Mouse (Mus musculus): ENCODE results near the gene Coq7. TPM values are rescaled to one million over a fixed set of nuclear protein-coding genes. Genes with fewer than 3 reads are reported as not detected.

Gene Coq7
- polyA plus RNA-seq, 1 experiment: 29.0 TPM

GRCm38 (mm10) chr7:118508556-118508955 is 24.6 kb downstream of the Coq7 start:
- Histone ChIP-seq H3K36me3 (ENCODE audit: control insufficient read depth, insufficient read depth, low read length, poor library complexity, severe bottlenecking) (no peaks in the 10 kb centered on the region), H3K27ac (ENCODE audit: insufficient read depth, low read length) (no peak overlapping the region), H3K27me3 (ENCODE audit: control insufficient read depth, insufficient read depth, low read length, poor library complexity, severe bottlenecking) (no peaks in the 10 kb centered on the region), H3K4me1 (ENCODE audit: control insufficient read depth, insufficient read depth, low read length) (no peaks in the 10 kb centered on the region), H3K4me3 (ENCODE audit: low read depth, low read length) (no peak overlapping the region), H3K9me3 (replicated peaks; ENCODE audit: control insufficient read depth, insufficient read depth, low read length, poor library complexity, severe bottlenecking) (no peaks in the 10 kb centered on the region), H3K9ac (ENCODE audit: low read depth, poor library complexity, severe bottlenecking) (no peak overlapping the region)
- no peak for TF ChIP-seq CTCF (IDR thresholded peaks at IDR 0.05; ENCODE audit: low read depth, low read length)
- TF ChIP-seq POLR2A (IDR thresholded peaks at IDR 0.05; ENCODE audit: insufficient read depth, low read length): no peak
- TF ChIP-seq EP300 (IDR thresholded peaks at IDR 0.05; ENCODE audit: insufficient read depth, low read depth, low read length): no peak

- no peak overlapping the region for H3K9ac ChIP-seq (ENCODE audit: low read depth, poor library complexity, severe bottlenecking)
- H3K27me3 ChIP-seq (ENCODE audit: control insufficient read depth, insufficient read depth, low read length, poor library complexity, severe bottlenecking): no peaks in the 10 kb centered on the region
- TF ChIP-seq CTCF (IDR thresholded peaks at IDR 0.05; ENCODE audit: low read depth, low read length): no peak
- TF ChIP-seq EP300 (IDR thresholded peaks at IDR 0.05; ENCODE audit: insufficient read depth, low read depth, low read length): no peak
- TF ChIP-seq POLR2A (IDR thresholded peaks at IDR 0.05; ENCODE audit: insufficient read depth, low read length): no peak
- H3K36me3 ChIP-seq (ENCODE audit: control insufficient read depth, insufficient read depth, low read length, poor library complexity, severe bottlenecking): no peaks in the 10 kb centered on the region
- H3K4me3 ChIP-seq (ENCODE audit: low read depth, low read length): no peak overlapping the region
- H3K4me1 ChIP-seq (ENCODE audit: control insufficient read depth, insufficient read depth, low read length): no peaks in the 10 kb centered on the region
- no peaks in the 10 kb centered on the region for H3K9me3 ChIP-seq (replicated peaks; ENCODE audit: control insufficient read depth, insufficient read depth, low read length, poor library complexity, severe bottlenecking)
- no peak overlapping the region for H3K27ac ChIP-seq (ENCODE audit: insufficient read depth, low read length)
Observed at GRCm38 (mm10) chr7:118503844-118504243, 29.3 kb downstream of the Coq7 start.

GRCm38 (mm10) chr7:118502333-118502732 is 30.8 kb downstream of the Coq7 start:
- Histone ChIP-seq H3K27me3 (ENCODE audit: control insufficient read depth, insufficient read depth, low read length, poor library complexity, severe bottlenecking) (no peaks in the 10 kb centered on the region), H3K4me3 (ENCODE audit: low read depth, low read length) (no peak overlapping the region), H3K4me1 (ENCODE audit: control insufficient read depth, insufficient read depth, low read length) (no peaks in the 10 kb centered on the region), H3K27ac (ENCODE audit: insufficient read depth, low read length) (no peak overlapping the region), H3K9me3 (replicated peaks; ENCODE audit: control insufficient read depth, insufficient read depth, low read length, poor library complexity, severe bottlenecking) (no peaks in the 10 kb centered on the region; the same call in 1 of the 2 replicates), H3K36me3 (ENCODE audit: control insufficient read depth, insufficient read depth, low read length, poor library complexity, severe bottlenecking) (no peaks in the 10 kb centered on the region), H3K9ac (ENCODE audit: low read depth, poor library complexity, severe bottlenecking) (no peak overlapping the region)
- TF ChIP-seq EP300 (IDR thresholded peaks at IDR 0.05; ENCODE audit: insufficient read depth, low read depth, low read length): no peak
- TF ChIP-seq CTCF (IDR thresholded peaks at IDR 0.05; ENCODE audit: low read depth, low read length): no peak
- no peak for TF ChIP-seq POLR2A (IDR thresholded peaks at IDR 0.05; ENCODE audit: insufficient read depth, low read length)

- Histone ChIP-seq H3K27me3 (ENCODE audit: control insufficient read depth, insufficient read depth, low read length, poor library complexity, severe bottlenecking) (no peaks in the 10 kb centered on the region), H3K4me3 (ENCODE audit: low read depth, low read length) (no peak overlapping the region), H3K36me3 (ENCODE audit: control insufficient read depth, insufficient read depth, low read length, poor library complexity, severe bottlenecking) (no peaks in the 10 kb centered on the region), H3K4me1 (ENCODE audit: control insufficient read depth, insufficient read depth, low read length) (no peaks in the 10 kb centered on the region), H3K9me3 (replicated peaks; ENCODE audit: control insufficient read depth, insufficient read depth, low read length, poor library complexity, severe bottlenecking) (no peaks in the 10 kb centered on the region; the same call in 1 of the 2 replicates), H3K9ac (ENCODE audit: low read depth, poor library complexity, severe bottlenecking) (no peak overlapping the region), H3K27ac (ENCODE audit: insufficient read depth, low read length) (no peak overlapping the region)
- TF ChIP-seq EP300 (IDR thresholded peaks at IDR 0.05; ENCODE audit: insufficient read depth, low read depth, low read length) (no peak), CTCF (IDR thresholded peaks at IDR 0.05; ENCODE audit: low read depth, low read length) (no peak), POLR2A (IDR thresholded peaks at IDR 0.05; ENCODE audit: insufficient read depth, low read length) (no peak)
Observed at GRCm38 (mm10) chr7:118499784-118500435, 33.2 kb downstream of the Coq7 start.

GRCm38 (mm10) chr7:118498984-118499783 is 34.0 kb downstream of the Coq7 start:
- H3K9me3 ChIP-seq (replicated peaks; ENCODE audit: control insufficient read depth, insufficient read depth, low read length, poor library complexity, severe bottlenecking): no peaks in the 10 kb centered on the region; the same call in 1 of the 2 replicates
- no peak for TF ChIP-seq POLR2A (IDR thresholded peaks at IDR 0.05; ENCODE audit: insufficient read depth, low read length)
- no peak for TF ChIP-seq CTCF (IDR thresholded peaks at IDR 0.05; ENCODE audit: low read depth, low read length)
- TF ChIP-seq EP300 (IDR thresholded peaks at IDR 0.05; ENCODE audit: insufficient read depth, low read depth, low read length): no peak
- no peaks in the 10 kb centered on the region for H3K36me3 ChIP-seq (ENCODE audit: control insufficient read depth, insufficient read depth, low read length, poor library complexity, severe bottlenecking)
- no peaks in the 10 kb centered on the region for H3K4me1 ChIP-seq (ENCODE audit: control insufficient read depth, insufficient read depth, low read length)
- no peak overlapping the region for H3K9ac ChIP-seq (ENCODE audit: low read depth, poor library complexity, severe bottlenecking)
- H3K4me3 ChIP-seq (ENCODE audit: low read depth, low read length): no peak overlapping the region
- no peaks in the 10 kb centered on the region for H3K27me3 ChIP-seq (ENCODE audit: control insufficient read depth, insufficient read depth, low read length, poor library complexity, severe bottlenecking)
- H3K27ac ChIP-seq (ENCODE audit: insufficient read depth, low read length): no peak overlapping the region
